Mouse (Mus musculus): Measurements from ENCODE around the gene Cdc42bpg. TPM values are rescaled to one million over a fixed set of nuclear protein-coding genes. Genes with fewer than 3 reads are reported as not detected.

Gene Cdc42bpg
- polyA plus RNA-seq, 1 experiment from 2014 or later = 2.2 TPM

DNA sequence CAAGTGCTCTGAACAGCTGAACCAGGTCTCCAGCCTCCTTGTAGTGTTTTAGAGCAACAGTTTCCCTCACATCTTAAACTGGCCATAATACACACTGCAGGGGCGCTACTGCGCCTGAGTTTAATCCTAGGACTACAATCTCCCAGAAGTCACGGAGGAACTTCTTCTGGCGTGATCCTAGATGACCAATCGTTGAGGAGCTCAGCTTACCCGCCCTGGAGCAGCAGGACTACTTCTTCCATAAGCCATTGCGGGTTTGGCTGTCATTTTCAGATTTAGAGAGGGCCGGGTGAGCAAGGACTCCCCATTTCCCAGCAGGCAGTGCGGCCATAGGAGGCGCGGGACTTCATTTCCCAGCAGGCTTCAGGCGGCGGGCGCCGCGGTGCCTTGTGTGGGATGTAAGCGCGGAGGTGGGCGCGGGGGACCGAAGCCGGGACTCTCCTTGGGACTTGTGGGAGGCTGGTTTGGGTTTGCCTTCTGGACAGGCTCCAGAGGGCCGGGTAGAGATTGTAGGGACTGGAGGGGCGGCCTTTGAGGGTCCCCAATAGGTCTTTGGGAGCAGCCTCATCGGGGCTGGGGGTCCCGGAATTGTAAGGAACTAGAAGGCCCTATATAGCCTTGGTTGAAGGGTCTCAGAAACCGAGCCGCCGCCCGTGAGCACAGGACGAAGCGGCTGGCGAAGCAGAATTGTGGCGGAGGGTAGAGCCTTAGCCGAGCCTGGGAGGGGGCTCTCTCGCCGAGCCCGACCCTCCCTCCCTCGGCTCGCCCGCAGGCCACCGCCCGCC lies 28.6 kb downstream of the Cdc42bpg start, which contains the start of gene Men1:
Gene Men1, plus strand, starts transcription at position 307 of the 785 bp plus-strand sequence.
- no peaks in the 10 kb centered on the region for H3K9me3 ChIP-seq (ENCODE audit: control insufficient read depth, low read depth, low read length)
- H3K4me1 ChIP-seq (ENCODE audit: control insufficient read depth, insufficient read depth, low read length) = peaks cover 20% of the 10 kb centered on the region
- H3K4me3 ChIP-seq (ENCODE audit: low read depth, low read length) = peak within 1 kb of the TSS; percentile 80
- under 1% methylated on average over 43 of the region's 43 CpGs for WGBS
- no peaks in the 10 kb centered on the region for H3K27me3 ChIP-seq (ENCODE audit: control insufficient read depth, insufficient read depth, low read length)
- H3K4me2 ChIP-seq (replicated peaks; ENCODE audit: low read depth, low read length) = peak within 1 kb of the TSS; percentile 82
- H3K9ac ChIP-seq (replicated peaks; ENCODE audit: low read depth, low read length) = peak within 1 kb of the TSS; percentile 77
- peak within 1 kb of the TSS; percentile 83 for H3K27ac ChIP-seq (ENCODE audit: low read length)
- ATAC-seq (ENCODE audit: insufficient number of reproducible peaks, insufficient read depth, low FRiP score, low read depth) = peak; percentile 93
- peaks cover 26% of the 10 kb centered on the region for H3K36me3 ChIP-seq (ENCODE audit: control insufficient read depth, insufficient read depth, low read length)

DNA sequence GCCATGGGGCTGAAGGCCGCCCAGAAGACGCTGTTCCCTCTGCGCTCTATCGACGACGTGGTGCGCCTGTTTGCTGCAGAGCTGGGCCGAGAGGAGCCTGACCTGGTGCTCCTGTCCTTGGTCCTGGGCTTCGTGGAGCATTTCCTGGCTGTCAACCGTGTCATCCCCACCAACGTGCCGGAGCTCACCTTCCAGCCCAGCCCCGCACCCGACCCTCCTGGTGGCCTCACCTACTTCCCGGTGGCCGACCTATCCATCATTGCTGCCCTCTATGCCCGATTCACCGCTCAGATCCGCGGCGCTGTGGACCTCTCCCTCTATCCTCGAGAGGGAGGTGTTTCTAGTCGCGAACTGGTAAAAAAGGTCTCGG lies 29.2 kb downstream of the Cdc42bpg start:
- H3K36me3 ChIP-seq (ENCODE audit: control insufficient read depth, insufficient read depth, low read length) = peaks cover 31% of the 10 kb centered on the region
- 0% methylated on average over 25 of the region's 25 CpGs for WGBS
- peak overlapping the region; percentile 80 for H3K4me3 ChIP-seq (ENCODE audit: low read depth, low read length)
- peak overlapping the region; percentile 75 for H3K27ac ChIP-seq (ENCODE audit: low read length)
- H3K27me3 ChIP-seq (ENCODE audit: control insufficient read depth, insufficient read depth, low read length) = no peaks in the 10 kb centered on the region
- peak overlapping the region; percentile 77 for H3K9ac ChIP-seq (replicated peaks; ENCODE audit: low read depth, low read length)
- peak overlapping the region; percentile 82 for H3K4me2 ChIP-seq (replicated peaks; ENCODE audit: low read depth, low read length)
- no peak for ATAC-seq (ENCODE audit: insufficient number of reproducible peaks, insufficient read depth, low FRiP score, low read depth)
- no peaks in the 10 kb centered on the region for H3K9me3 ChIP-seq (ENCODE audit: control insufficient read depth, low read depth, low read length)
- peaks cover 23% of the 10 kb centered on the region for H3K4me1 ChIP-seq (ENCODE audit: control insufficient read depth, insufficient read depth, low read length)

- 93% methylated on average over 10 of the region's 10 CpGs for WGBS
- H3K4me3 ChIP-seq (ENCODE audit: low read depth, low read length) = no peak overlapping the region
- peaks cover 31% of the 10 kb centered on the region for H3K36me3 ChIP-seq (ENCODE audit: control insufficient read depth, insufficient read depth, low read length)
- H3K4me1 ChIP-seq (ENCODE audit: control insufficient read depth, insufficient read depth, low read length) = peaks cover 26% of the 10 kb centered on the region
- no peaks in the 10 kb centered on the region for H3K9me3 ChIP-seq (ENCODE audit: control insufficient read depth, low read depth, low read length)
- H3K4me2 ChIP-seq (replicated peaks; ENCODE audit: low read depth, low read length) = peak overlapping the region; percentile 82; the same call in 1 of the 2 replicates
- no peak overlapping the region for H3K27ac ChIP-seq (ENCODE audit: low read length)
- H3K9ac ChIP-seq (replicated peaks; ENCODE audit: low read depth, low read length) = no peak overlapping the region
- ATAC-seq (ENCODE audit: insufficient number of reproducible peaks, insufficient read depth, low FRiP score, low read depth) = no peak
- no peaks in the 10 kb centered on the region for H3K27me3 ChIP-seq (ENCODE audit: control insufficient read depth, insufficient read depth, low read length)
Observed at GRCm38 (mm10) chr19:6336920-6337319, 30.7 kb downstream of the Cdc42bpg start.

DNA sequence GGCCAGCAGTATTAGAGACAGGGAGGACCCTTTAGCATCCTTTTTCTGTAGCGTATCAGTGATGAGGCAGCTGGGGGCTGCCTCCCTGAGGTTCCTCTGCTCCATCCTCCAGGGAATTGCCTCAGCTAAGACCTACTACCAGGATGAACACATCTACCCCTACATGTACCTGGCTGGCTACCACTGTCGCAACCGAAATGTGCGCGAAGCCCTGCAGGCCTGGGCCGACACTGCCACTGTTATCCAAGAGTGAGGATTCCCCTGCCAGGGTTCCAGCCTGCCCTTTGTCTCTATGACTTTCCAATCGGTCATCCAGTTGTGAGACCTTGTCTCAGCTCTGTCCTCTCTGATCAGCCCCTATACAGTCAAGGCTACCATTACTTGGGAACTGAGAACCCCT lies 31.9 kb downstream of the Cdc42bpg start:
- no peaks in the 10 kb centered on the region for H3K27me3 ChIP-seq (ENCODE audit: control insufficient read depth, insufficient read depth, low read length)

GRCm38 (mm10) chr19:6338716-6339115 lies 32.5 kb downstream of the Cdc42bpg start:
- H3K4me1 ChIP-seq (ENCODE audit: control insufficient read depth, insufficient read depth, low read length) = peaks cover 26% of the 10 kb centered on the region

More for the DNA sequence above, 31.9 kb downstream of the Cdc42bpg start:
- H3K27ac ChIP-seq (ENCODE audit: low read length) = no peak overlapping the region
- WGBS = 97% methylated on average over 7 of the region's 7 CpGs
- no peak overlapping the region for H3K9ac ChIP-seq (replicated peaks; ENCODE audit: low read depth, low read length)
- H3K4me1 ChIP-seq (ENCODE audit: control insufficient read depth, insufficient read depth, low read length) = peaks cover 26% of the 10 kb centered on the region
- no peak overlapping the region for H3K4me2 ChIP-seq (replicated peaks; ENCODE audit: low read depth, low read length)
- no peak for ATAC-seq (ENCODE audit: insufficient number of reproducible peaks, insufficient read depth, low FRiP score, low read depth)
- peaks cover 31% of the 10 kb centered on the region for H3K36me3 ChIP-seq (ENCODE audit: control insufficient read depth, insufficient read depth, low read length)
- H3K4me3 ChIP-seq (ENCODE audit: low read depth, low read length) = no peak overlapping the region
- no peaks in the 10 kb centered on the region for H3K9me3 ChIP-seq (ENCODE audit: control insufficient read depth, low read depth, low read length)

GRCm38 (mm10) chr19:6339191-6339590 lies 32.9 kb downstream of the Cdc42bpg start:
- H3K9me3 ChIP-seq (ENCODE audit: control insufficient read depth, low read depth, low read length) = no peaks in the 10 kb centered on the region
- H3K4me3 ChIP-seq (ENCODE audit: low read depth, low read length) = no peak overlapping the region
- H3K27me3 ChIP-seq (ENCODE audit: control insufficient read depth, insufficient read depth, low read length) = no peaks in the 10 kb centered on the region
- WGBS = 92% methylated on average over 6 of the region's 6 CpGs
- H3K27ac ChIP-seq (ENCODE audit: low read length) = no peak overlapping the region
- no peak overlapping the region for H3K4me2 ChIP-seq (replicated peaks; ENCODE audit: low read depth, low read length)
- no peak for ATAC-seq (ENCODE audit: insufficient number of reproducible peaks, insufficient read depth, low FRiP score, low read depth)
- peaks cover 31% of the 10 kb centered on the region for H3K36me3 ChIP-seq (ENCODE audit: control insufficient read depth, insufficient read depth, low read length)
- peaks cover 24% of the 10 kb centered on the region for H3K4me1 ChIP-seq (ENCODE audit: control insufficient read depth, insufficient read depth, low read length)
- H3K9ac ChIP-seq (replicated peaks; ENCODE audit: low read depth, low read length) = no peak overlapping the region

More at GRCm38 (mm10) chr19:6338716-6339115, 32.5 kb downstream of the Cdc42bpg start:
- H3K27me3 ChIP-seq (ENCODE audit: control insufficient read depth, insufficient read depth, low read length) = no peaks in the 10 kb centered on the region
- no peak overlapping the region for H3K27ac ChIP-seq (ENCODE audit: low read length)
- 93% methylated on average over 11 of the region's 11 CpGs for WGBS
- no peak for ATAC-seq (ENCODE audit: insufficient number of reproducible peaks, insufficient read depth, low FRiP score, low read depth)
- no peak overlapping the region for H3K4me2 ChIP-seq (replicated peaks; ENCODE audit: low read depth, low read length)
- no peak overlapping the region for H3K9ac ChIP-seq (replicated peaks; ENCODE audit: low read depth, low read length)
- H3K36me3 ChIP-seq (ENCODE audit: control insufficient read depth, insufficient read depth, low read length) = peaks cover 31% of the 10 kb centered on the region
- H3K4me3 ChIP-seq (ENCODE audit: low read depth, low read length) = no peak overlapping the region
- H3K9me3 ChIP-seq (ENCODE audit: control insufficient read depth, low read depth, low read length) = no peaks in the 10 kb centered on the region

GRCm38 (mm10) chr19:6339890-6340504 lies 33.7 kb downstream of the Cdc42bpg start:
- Histone ChIP-seq H3K4me3 (ENCODE audit: low read depth, low read length) (no peak overlapping the region), H3K9ac (replicated peaks; ENCODE audit: low read depth, low read length) (no peak overlapping the region), H3K9me3 (ENCODE audit: control insufficient read depth, low read depth, low read length) (no peaks in the 10 kb centered on the region), H3K4me1 (ENCODE audit: control insufficient read depth, insufficient read depth, low read length) (peaks cover 22% of the 10 kb centered on the region), H3K27ac (ENCODE audit: low read length) (no peak overlapping the region; the same call in 1 of the 2 replicates), H3K27me3 (ENCODE audit: control insufficient read depth, insufficient read depth, low read length) (no peaks in the 10 kb centered on the region), H3K4me2 (replicated peaks; ENCODE audit: low read depth, low read length) (peak overlapping the region; percentile 78; the same call in 1 of the 2 replicates), H3K36me3 (ENCODE audit: control insufficient read depth, insufficient read depth, low read length) (peaks cover 31% of the 10 kb centered on the region)
- ATAC-seq (ENCODE audit: insufficient number of reproducible peaks, insufficient read depth, low FRiP score, low read depth) = no peak
- WGBS = 70% methylated on average over 15 of the region's 15 CpGs

- peak; percentile 79 for ATAC-seq (ENCODE audit: insufficient number of reproducible peaks, insufficient read depth, low FRiP score, low read depth)
- peak within 1 kb of the TSS; percentile 44; the same call in 1 of the 2 replicates for H3K27ac ChIP-seq (ENCODE audit: low read length)
- 8% methylated on average over 41 of the region's 72 CpGs for WGBS
Observed at GRCm38 (mm10) chr19:6340524-6341452, 34.5 kb downstream of the Cdc42bpg start, which contains the start of gene Map4k2. TSS of gene Map4k2 (plus strand) at chr19:6341135.

More at GRCm38 (mm10) chr19:6340524-6341452, 34.5 kb downstream of the Cdc42bpg start, which contains the start of gene Map4k2:
- Histone ChIP-seq H3K9ac (replicated peaks; ENCODE audit: low read depth, low read length) (peak within 1 kb of the TSS; percentile 67), H3K36me3 (ENCODE audit: control insufficient read depth, insufficient read depth, low read length) (peaks cover 36% of the 10 kb centered on the region), H3K9me3 (ENCODE audit: control insufficient read depth, low read depth, low read length) (no peaks in the 10 kb centered on the region), H3K27me3 (ENCODE audit: control insufficient read depth, insufficient read depth, low read length) (no peaks in the 10 kb centered on the region), H3K4me1 (ENCODE audit: control insufficient read depth, insufficient read depth, low read length) (peaks cover 21% of the 10 kb centered on the region), H3K4me2 (replicated peaks; ENCODE audit: low read depth, low read length) (peak within 1 kb of the TSS; percentile 78), H3K4me3 (ENCODE audit: low read depth, low read length) (peak within 1 kb of the TSS; percentile 62)

Measured in stomach, embryonic 14.5 days (tissue).